Mouse (Mus musculus) midbrain, embryonic 14.5 days (tissue): Measurements from ENCODE around the gene Cdh13. TPM values are rescaled to one million over a fixed set of nuclear protein-coding genes. Genes with fewer than 3 reads are reported as not detected.

Experiments used
- ATAC-seq: fragments of 200-750 bp; cut with Nextera tagmentation; 2 replicates; pipeline ENCODE4 v1.8.0; 2017; ENCODE audit warnings: moderate number of reproducible peaks, moderate library complexity; ENCODE audit not compliant: low FRiP score, low TSS enrichment
- DNase-seq: peaks from one replicate; pipeline ENCODE4 v3.0.0-alpha.2; 2015
- H3K27ac ChIP-seq: fragments of 300-500 bp; sonication (generic); replicated peaks from 2 replicates; pipeline ENCODE4 v1.5.1; 2014; ENCODE audit warnings: mild to moderate bottlenecking, low read depth, low read length, moderate library complexity
- H3K27me3 ChIP-seq: fragments of 300-500 bp; sonication (generic); 2 replicates; pipeline ENCODE4 v1.6.1; 2014; ENCODE audit warnings: low read length, control low read depth, mixed read lengths; ENCODE audit not compliant: control insufficient read depth, insufficient read depth
- H3K36me3 ChIP-seq: fragments of 300-500 bp; sonication (generic); 2 replicates; pipeline ENCODE4 v1.6.1; 2014; ENCODE audit warnings: low read length, control low read depth; ENCODE audit not compliant: control insufficient read depth, insufficient read depth
- H3K4me1 ChIP-seq: fragments of 300-500 bp; sonication (generic); 2 replicates; pipeline ENCODE4 v1.6.1; 2014; ENCODE audit warnings: mild to moderate bottlenecking, antibody characterized with exemption, low read length, control low read depth; ENCODE audit not compliant: control insufficient read depth, insufficient read depth
- H3K4me2 ChIP-seq: fragments of 300-500 bp; sonication (generic); 2 replicates; pipeline ENCODE4 v1.6.1; 2014; ENCODE audit warnings: mild to moderate bottlenecking, low read length, moderate library complexity
- H3K4me3 ChIP-seq: fragments of 300-500 bp; sonication (generic); replicated peaks from 2 replicates; pipeline ENCODE4 v1.5.1; 2014; ENCODE audit warnings: low read depth, low read length
- H3K9ac ChIP-seq: fragments of 300-500 bp; sonication (generic); replicated peaks from 2 replicates; pipeline ENCODE4 v1.6.1; 2014; ENCODE audit warnings: mild to moderate bottlenecking, low read length, moderate library complexity
- H3K9me3 ChIP-seq: fragments of 300-500 bp; sonication (generic); 2 replicates; pipeline ENCODE4 v1.6.1; 2016; ENCODE audit warnings: low read length, control low read depth, mixed read lengths; ENCODE audit not compliant: control insufficient read depth
- WGBS: fragments of 180-500 bp; shearing (Covaris S2); extraction: QIAGEN DNeasy Blood & Tissue Kit; methylation state at CpG from one replicate; pipeline ENCODE4 v1.1.7; 2014; 5-methylcytosine and 5-hydroxymethylcytosine counted together
- polyA plus RNA-seq: library from polyadenylated mRNA; unstranded; fragments of >200 nt; fragmentation: Nextera tagmentation; extraction: Ambion mirVana; gene quantifications from 2 replicates; pipeline ENCODE4 v1.2.1, GENCODE M21; 2014

Gene Cdh13
- polyA plus RNA-seq, 1 experiment from 2014 or later = 143 TPM

DNA sequence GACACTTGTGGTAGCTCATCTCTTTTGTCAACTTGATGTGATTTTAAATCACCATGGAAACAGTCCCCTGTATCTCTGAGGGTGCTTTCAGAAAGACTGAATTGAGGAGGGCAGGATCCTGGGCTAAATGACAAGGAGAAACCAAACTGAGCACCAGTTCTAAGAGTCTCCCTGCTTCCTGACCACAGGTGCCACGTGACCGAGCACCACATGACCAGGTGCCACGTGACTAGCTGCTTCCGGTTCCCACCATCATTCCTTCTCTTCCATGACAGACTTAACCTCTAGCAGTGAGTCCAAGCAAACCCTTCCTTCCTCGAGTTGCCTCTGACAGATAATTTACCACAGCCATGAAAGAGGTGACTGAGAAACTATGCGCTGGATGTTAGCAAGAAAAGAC is 280.5 kb downstream of the Cdh13 start:
- no peaks in the 10 kb centered on the region for H3K4me1 ChIP-seq
- H3K9ac ChIP-seq = no peak overlapping the region
- no peak for ATAC-seq
- no peaks in the 10 kb centered on the region for H3K9me3 ChIP-seq
- no peak overlapping the region for H3K4me3 ChIP-seq
- H3K27me3 ChIP-seq = no peaks in the 10 kb centered on the region
- no peak overlapping the region for H3K4me2 ChIP-seq
- 81% methylated on average over 6 of the region's 6 CpGs for WGBS
- no peak overlapping the region for H3K27ac ChIP-seq
- H3K36me3 ChIP-seq = no peaks in the 10 kb centered on the region
- DNase-seq = no peak

DNA sequence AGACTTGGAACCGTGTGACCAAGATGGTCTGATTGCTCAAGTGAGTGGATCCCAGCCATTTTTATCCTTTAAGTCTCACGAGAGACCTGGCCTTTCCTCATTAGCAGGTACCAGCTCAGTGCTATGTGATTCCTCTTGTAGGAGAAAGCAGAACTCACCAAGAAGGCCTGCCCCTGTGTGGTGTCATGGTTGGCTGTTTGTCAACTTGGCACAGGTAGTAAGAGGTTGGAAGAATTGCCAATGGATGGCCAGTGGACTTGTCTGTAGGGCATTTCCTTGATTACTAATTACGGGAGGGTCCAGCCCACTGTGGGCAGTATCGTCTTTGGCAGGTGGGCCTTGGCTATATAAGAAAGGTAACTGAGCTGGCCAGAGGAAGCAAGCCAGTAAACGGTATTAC is 281.7 kb downstream of the Cdh13 start:
- H3K4me3 ChIP-seq = no peak overlapping the region
- H3K9ac ChIP-seq = no peak overlapping the region
- ATAC-seq (no peak), DNase-seq (no peak)
- H3K27me3 ChIP-seq = no peaks in the 10 kb centered on the region
- no peaks in the 10 kb centered on the region for H3K9me3 ChIP-seq
- H3K27ac ChIP-seq = no peak overlapping the region
- WGBS = 95% methylated on average over 5 of the region's 5 CpGs
- H3K4me1 ChIP-seq = no peaks in the 10 kb centered on the region
- no peak overlapping the region for H3K4me2 ChIP-seq
- H3K36me3 ChIP-seq = no peaks in the 10 kb centered on the region

DNA sequence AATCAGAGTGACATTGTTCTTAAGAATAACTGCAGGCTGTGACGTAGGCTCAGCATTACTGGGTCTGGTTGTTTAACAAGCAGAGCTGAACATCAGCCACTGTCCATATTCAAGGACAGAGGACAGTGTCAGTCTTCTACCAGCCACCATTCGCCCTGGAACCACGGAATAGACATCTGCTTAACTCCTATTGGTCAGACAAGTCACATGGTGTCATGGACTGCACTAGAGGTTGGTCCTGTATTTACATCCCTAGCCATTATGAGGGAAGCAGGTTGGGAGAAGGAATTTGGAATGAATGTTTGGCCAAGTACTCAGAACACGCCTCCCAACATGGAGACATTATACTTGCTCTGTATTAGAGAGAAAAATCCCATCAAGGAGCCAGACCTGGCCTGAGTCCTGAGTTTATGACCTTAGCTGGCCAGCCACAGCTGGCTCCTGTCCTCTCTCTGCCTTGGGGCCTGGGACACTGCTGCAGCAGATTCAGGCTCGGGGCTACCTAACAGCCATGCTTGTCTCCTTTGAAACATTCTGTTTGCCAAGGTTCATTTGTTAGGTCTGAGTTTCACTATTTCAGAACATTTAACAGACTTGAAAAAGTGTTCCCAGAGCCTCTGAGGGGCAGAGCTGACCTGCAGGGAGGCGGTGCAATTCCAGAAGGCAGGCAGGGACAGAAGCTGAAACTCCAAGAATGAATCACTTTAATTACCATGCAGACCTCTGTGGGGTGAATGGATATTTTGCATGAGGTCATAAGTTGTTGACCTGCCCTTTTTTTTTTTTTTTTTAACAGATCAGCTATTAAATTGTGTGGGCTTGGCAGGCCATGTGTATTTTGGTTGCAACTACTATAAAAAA is 282.6 kb downstream of the Cdh13 start:
- 74% methylated on average over 6 of the region's 6 CpGs for WGBS
- ATAC-seq (no peak), DNase-seq (no peak)
- Histone ChIP-seq H3K4me2 (no peak overlapping the region), H3K27me3 (no peaks in the 10 kb centered on the region), H3K4me3 (no peak overlapping the region), H3K4me1 (no peaks in the 10 kb centered on the region), H3K36me3 (no peaks in the 10 kb centered on the region), H3K9ac (no peak overlapping the region), H3K9me3 (no peaks in the 10 kb centered on the region), H3K27ac (no peak overlapping the region)

DNA sequence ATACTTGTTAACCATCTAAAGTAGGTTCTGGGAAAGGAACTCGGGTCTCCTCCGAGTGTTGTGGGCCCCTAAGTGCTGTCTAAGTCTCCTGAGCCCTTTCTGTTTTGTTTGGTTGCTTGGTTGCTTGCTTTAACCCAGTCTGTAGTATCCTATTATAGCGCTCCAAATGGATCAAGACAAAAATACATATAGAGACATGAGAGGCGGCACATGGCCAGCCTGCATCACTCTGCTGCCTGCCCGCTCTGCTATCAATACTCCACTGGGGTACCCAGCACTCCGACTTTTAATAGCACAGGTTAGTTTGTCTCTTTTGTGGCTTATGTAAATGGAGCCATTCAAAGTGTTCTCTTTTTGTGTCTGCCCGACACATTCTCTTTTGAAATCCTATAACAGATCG is 285.8 kb downstream of the Cdh13 start:
- H3K27ac ChIP-seq = no peak overlapping the region
- DNase-seq (no peak), ATAC-seq (no peak)
- no peaks in the 10 kb centered on the region for H3K27me3 ChIP-seq
- 70% methylated on average over 8 of the region's 8 CpGs for WGBS
- no peaks in the 10 kb centered on the region for H3K36me3 ChIP-seq
- H3K4me2 ChIP-seq = no peak overlapping the region
- H3K9me3 ChIP-seq = no peaks in the 10 kb centered on the region
- H3K9ac ChIP-seq = no peak overlapping the region
- H3K4me1 ChIP-seq = no peaks in the 10 kb centered on the region
- H3K4me3 ChIP-seq = no peak overlapping the region

DNA sequence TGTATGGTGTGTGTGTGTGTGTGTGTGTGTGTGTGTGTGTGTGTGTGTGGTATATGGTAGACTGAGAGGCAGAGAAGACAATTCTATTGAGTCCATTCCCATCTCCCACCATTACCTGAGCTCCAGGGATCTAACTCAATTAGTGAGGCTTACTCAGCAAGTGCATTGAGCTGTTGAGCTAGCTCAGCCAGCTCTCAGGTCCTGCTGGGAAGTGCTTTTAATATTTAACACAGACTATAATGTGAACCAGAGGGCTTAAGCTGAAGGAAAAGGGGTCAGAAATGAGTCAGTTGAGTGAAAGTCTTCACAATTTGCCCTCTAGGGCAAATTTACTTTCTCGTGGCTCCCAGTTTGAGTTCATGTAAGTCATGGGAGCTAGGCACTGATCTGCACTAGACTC is 297.7 kb downstream of the Cdh13 start:
- no peak for DNase-seq
- no peak overlapping the region for H3K4me3 ChIP-seq
- 73% methylated on average over 1 of the region's 1 CpGs for WGBS

DNA sequence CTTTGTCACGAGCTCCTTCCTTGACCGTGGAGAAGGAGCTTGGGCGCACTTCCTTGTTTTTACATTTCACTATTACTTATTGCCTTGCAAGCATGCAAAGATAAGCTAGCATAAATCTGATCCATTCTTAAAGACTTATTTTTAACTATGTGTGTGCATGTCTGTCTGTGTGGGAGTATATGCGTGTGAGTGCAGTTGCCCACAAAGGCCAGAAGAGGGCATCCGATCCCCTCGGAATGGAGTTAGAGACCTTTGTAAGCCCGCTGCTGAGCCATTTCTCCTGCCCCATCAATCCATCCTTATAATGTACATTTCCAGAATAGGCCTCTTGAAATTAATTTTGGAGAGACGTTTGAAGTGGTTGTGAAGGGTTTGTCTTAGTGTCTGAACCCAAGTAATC is 298.7 kb downstream of the Cdh13 start:
- ATAC-seq (no peak), DNase-seq (no peak)
- Histone ChIP-seq H3K9ac (no peak overlapping the region), H3K27me3 (no peaks in the 10 kb centered on the region), H3K27ac (no peak overlapping the region), H3K4me1 (no peaks in the 10 kb centered on the region), H3K4me2 (no peak overlapping the region), H3K4me3 (no peak overlapping the region), H3K9me3 (no peaks in the 10 kb centered on the region), H3K36me3 (no peaks in the 10 kb centered on the region)
- WGBS = 97% methylated on average over 8 of the region's 8 CpGs

More for the DNA sequence above, 297.7 kb downstream of the Cdh13 start:
- no peak overlapping the region for H3K9ac ChIP-seq
- ATAC-seq = no peak
- no peak overlapping the region for H3K4me2 ChIP-seq
- no peak overlapping the region for H3K27ac ChIP-seq
- no peaks in the 10 kb centered on the region for H3K36me3 ChIP-seq
- no peaks in the 10 kb centered on the region for H3K27me3 ChIP-seq
- H3K9me3 ChIP-seq = no peaks in the 10 kb centered on the region
- H3K4me1 ChIP-seq = no peaks in the 10 kb centered on the region

DNA sequence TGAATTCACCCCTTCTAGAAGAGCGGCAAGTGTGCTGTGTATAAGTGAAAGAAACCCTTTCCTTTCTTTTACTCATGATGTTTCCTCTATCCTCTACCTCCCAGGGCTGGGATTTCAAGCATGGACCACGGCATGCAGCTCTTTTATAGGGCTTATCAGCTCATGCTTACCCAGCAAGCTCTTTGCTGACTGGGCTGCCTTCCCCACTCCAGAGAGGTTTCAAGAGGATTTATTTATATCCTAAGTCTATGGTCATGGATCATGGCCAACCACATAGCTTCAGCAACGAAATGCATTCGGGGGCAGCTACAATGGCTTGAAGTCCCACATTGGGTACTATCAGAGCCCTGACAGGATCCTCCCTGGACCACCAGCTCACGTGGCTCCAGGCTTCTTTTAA is 304.4 kb downstream of the Cdh13 start:
- ATAC-seq (no peak), DNase-seq (no peak)
- H3K36me3 ChIP-seq = no peaks in the 10 kb centered on the region
- WGBS = 86% methylated on average over 5 of the region's 5 CpGs
- H3K27me3 ChIP-seq = no peaks in the 10 kb centered on the region
- no peaks in the 10 kb centered on the region for H3K9me3 ChIP-seq
- no peak overlapping the region for H3K4me3 ChIP-seq
- no peak overlapping the region for H3K9ac ChIP-seq
- no peak overlapping the region for H3K4me2 ChIP-seq
- no peaks in the 10 kb centered on the region for H3K4me1 ChIP-seq
- H3K27ac ChIP-seq = no peak overlapping the region

DNA sequence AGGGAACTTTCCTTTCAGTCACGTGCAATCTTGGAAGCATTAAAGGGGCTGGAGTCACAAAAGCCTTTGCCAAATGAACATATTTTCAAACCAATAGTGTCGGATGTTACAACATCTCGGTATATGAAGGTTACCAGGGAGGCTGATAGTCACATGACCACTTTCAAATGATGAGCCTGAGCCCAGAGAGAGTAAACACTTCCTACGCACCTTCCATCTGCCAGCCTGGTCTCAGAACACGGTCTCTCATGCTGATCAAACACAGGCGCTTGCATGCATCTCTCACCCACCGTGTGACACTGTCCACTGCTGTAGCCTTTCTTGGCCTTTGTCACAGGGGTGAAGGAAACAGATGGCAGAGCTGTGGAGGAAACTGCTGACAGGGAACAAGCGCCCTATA is 313.3 kb downstream of the Cdh13 start:
- Histone ChIP-seq H3K4me2 (no peak overlapping the region), H3K9ac (no peak overlapping the region), H3K27me3 (no peaks in the 10 kb centered on the region), H3K4me3 (no peak overlapping the region), H3K27ac (no peak overlapping the region), H3K4me1 (no peaks in the 10 kb centered on the region), H3K36me3 (no peaks in the 10 kb centered on the region), H3K9me3 (no peaks in the 10 kb centered on the region)
- DNase-seq = no peak
- ATAC-seq = no peak
- 84% methylated on average over 8 of the region's 8 CpGs for WGBS

DNA sequence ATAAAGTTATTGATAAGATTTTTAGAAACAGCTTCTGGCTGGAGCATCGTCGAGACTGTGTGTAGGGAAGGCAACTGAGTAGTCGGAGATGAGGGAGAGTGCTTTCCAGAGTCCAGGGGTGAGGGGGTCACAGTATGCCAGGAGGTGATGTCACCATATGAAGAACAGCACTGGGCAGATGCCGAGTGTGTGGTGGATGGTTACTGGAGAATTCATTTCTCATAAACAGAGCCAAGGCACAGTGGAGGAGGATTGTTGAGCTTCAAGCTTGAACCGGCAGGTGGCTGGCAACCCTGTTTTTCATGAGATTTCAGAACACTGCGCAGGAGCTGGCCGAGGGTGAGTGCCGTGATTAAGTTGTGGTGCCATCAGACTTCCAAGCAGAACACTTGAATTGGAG is 317.8 kb downstream of the Cdh13 start:
- Histone ChIP-seq H3K4me3 (no peak overlapping the region), H3K9ac (no peak overlapping the region), H3K4me2 (no peak overlapping the region), H3K27me3 (no peaks in the 10 kb centered on the region), H3K4me1 (no peaks in the 10 kb centered on the region), H3K36me3 (no peaks in the 10 kb centered on the region), H3K27ac (no peak overlapping the region), H3K9me3 (no peaks in the 10 kb centered on the region)
- 89% methylated on average over 8 of the region's 8 CpGs for WGBS
- ATAC-seq (no peak), DNase-seq (no peak)
